18 mouse cellular contexts compared by ENCODE assay signal in the genomic region with DNA sequence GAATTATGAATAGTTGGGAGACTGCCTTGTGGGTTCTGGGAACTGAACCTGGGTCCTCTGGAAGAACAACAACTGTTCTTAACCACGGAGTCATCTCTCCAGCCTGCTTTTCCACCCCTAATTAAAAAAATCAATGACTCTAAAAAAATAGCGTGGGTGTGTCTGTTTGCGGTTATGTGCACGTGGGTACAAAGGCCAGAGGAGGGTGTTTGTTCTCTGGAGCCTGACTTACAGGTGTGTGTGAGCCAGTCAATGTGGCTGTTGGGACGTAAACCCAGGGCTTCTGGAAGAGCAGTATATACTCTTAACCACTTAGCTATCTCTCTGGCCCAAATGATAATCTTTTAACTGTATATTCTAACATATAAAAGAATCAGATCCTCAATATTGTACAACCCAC.
A peak's percentile ranks its signal among the peaks of the same experiment; 100 is the strongest.
DNase-seq lines count a peak whose midpoint lies in the region; ATAC-seq and TF ChIP-seq lines count a peak whose summit lies in the region.
"Had no signal": no experiment of that assay in that cellular context is flagged by ENCODE, and none has a peak within 500 bp of the region (broad histone marks: within the 10 kb centered on the region; RNA-seq: fewer than 3 reads in every experiment).

No protein-coding gene starts in this region.

- H3K9ac ChIP-seq in liver, adult 2 months (ENCODE audit: low read depth, low read length), result no peak overlapping the region
- no peak overlapping the region for H3K9ac ChIP-seq in liver, embryonic 12.5 days
- no peak overlapping the region for H3K9ac ChIP-seq in intestine, postnatal 0 days (ENCODE audit: low read depth, low read length)
- no peak overlapping the region for H3K9ac ChIP-seq in stomach, embryonic 16.5 days (ENCODE audit: low read length)
- no peak overlapping the region for H3K9ac ChIP-seq in forebrain, postnatal 0 days
- no peak overlapping the region for H3K9ac ChIP-seq in neural tube, embryonic 15.5 days (replicated peaks)
- H3K9ac ChIP-seq: embryonic facial prominence, embryonic 12.5 days; limb, embryonic 12.5 days; lung, embryonic 15.5 days had no signal

- no peak for TF ChIP-seq POLR2A in liver, adult 2 months (IDR thresholded peaks at IDR 0.05; ENCODE audit: extremely low read depth, insufficient read depth, low read length)
- TF ChIP-seq POLR2A in kidney, adult 2 months (IDR thresholded peaks at IDR 0.05; ENCODE audit: low read depth, low read length), result no peak

- peak; percentile 65 for DNase-seq in liver, adult 2 months (ENCODE audit: extremely low read depth, low read depth, low spot score)
- DNase-seq in T-cell, adult 2 months (ENCODE audit: low spot score), result peak; percentile 48
- DNase-seq in forebrain, postnatal 0 days, result no peak
- no peak for DNase-seq in kidney, adult 2 months
- DNase-seq: cerebellum, adult 9-10 months; gastrocnemius, postnatal 25 days had no signal

- H3K4me3 ChIP-seq in liver, adult 2 months (ENCODE audit: insufficient read depth, low read depth, low read length), result no peak overlapping the region
- no peak overlapping the region for H3K4me3 ChIP-seq in liver, embryonic 12.5 days
- H3K4me3 ChIP-seq in intestine, postnatal 0 days (ENCODE audit: low read depth, low read length), result no peak overlapping the region
- no peak overlapping the region for H3K4me3 ChIP-seq in stomach, embryonic 16.5 days (replicated peaks; ENCODE audit: low read length)
- H3K4me3 ChIP-seq in forebrain, postnatal 0 days (ENCODE audit: low read depth, low read length), result no peak overlapping the region
- H3K4me3 ChIP-seq in kidney, adult 2 months (ENCODE audit: insufficient read depth, low read depth, low read length), result no peak overlapping the region
- H3K4me3 ChIP-seq in neural tube, embryonic 15.5 days (replicated peaks), result no peak overlapping the region
- H3K4me3 ChIP-seq: embryonic facial prominence, embryonic 12.5 days; hindbrain, embryonic 10.5 days; limb, embryonic 12.5 days; lung, embryonic 15.5 days; midbrain, embryonic 10.5 days had no signal

- no peak overlapping the region for H3K4me2 ChIP-seq in liver, embryonic 12.5 days
- no peak overlapping the region for H3K4me2 ChIP-seq in intestine, postnatal 0 days (replicated peaks; ENCODE audit: low read depth)
- no peak overlapping the region for H3K4me2 ChIP-seq in stomach, embryonic 16.5 days (ENCODE audit: low read depth, low read length)
- no peak overlapping the region for H3K4me2 ChIP-seq in forebrain, postnatal 0 days (ENCODE audit: low read depth)
- H3K4me2 ChIP-seq in neural tube, embryonic 15.5 days, result no peak overlapping the region
- H3K4me2 ChIP-seq: embryonic facial prominence, embryonic 12.5 days; limb, embryonic 12.5 days; lung, embryonic 15.5 days had no signal

- H3K4me1 ChIP-seq in liver, adult 2 months (ENCODE audit: control insufficient read depth, insufficient read depth, low read length), result peaks cover 1% of the 10 kb centered on the region; the same call in 1 of the 2 replicates
- no peaks in the 10 kb centered on the region for H3K4me1 ChIP-seq in liver, embryonic 12.5 days
- no peaks in the 10 kb centered on the region for H3K4me1 ChIP-seq in intestine, postnatal 0 days (replicated peaks; ENCODE audit: control insufficient read depth, insufficient read depth, low read length)
- H3K4me1 ChIP-seq in stomach, embryonic 16.5 days (ENCODE audit: control insufficient read depth, insufficient read depth, low read length), result no peaks in the 10 kb centered on the region
- no peaks in the 10 kb centered on the region for H3K4me1 ChIP-seq in forebrain, postnatal 0 days (ENCODE audit: insufficient read depth)
- H3K4me1 ChIP-seq in kidney, adult 2 months (ENCODE audit: control insufficient read depth, insufficient read depth, low read length), result no peaks in the 10 kb centered on the region
- H3K4me1 ChIP-seq in neural tube, embryonic 15.5 days, result no peaks in the 10 kb centered on the region
- H3K4me1 ChIP-seq: embryonic facial prominence, embryonic 12.5 days; hindbrain, embryonic 10.5 days; limb, embryonic 12.5 days; lung, embryonic 15.5 days; midbrain, embryonic 10.5 days had no signal

- H3K36me3 ChIP-seq in liver, adult 2 months (ENCODE audit: control insufficient read depth, insufficient read depth, low read length), result peaks cover 26% of the 10 kb centered on the region
- H3K36me3 ChIP-seq in liver, embryonic 12.5 days, result no peaks in the 10 kb centered on the region
- peaks cover 18% of the 10 kb centered on the region for H3K36me3 ChIP-seq in intestine, postnatal 0 days (ENCODE audit: control insufficient read depth, insufficient read depth)
- no peaks in the 10 kb centered on the region for H3K36me3 ChIP-seq in stomach, embryonic 16.5 days (ENCODE audit: control insufficient read depth, insufficient read depth, low read length)
- no peaks in the 10 kb centered on the region for H3K36me3 ChIP-seq in forebrain, postnatal 0 days (ENCODE audit: insufficient read depth)
- peaks cover 10% of the 10 kb centered on the region for H3K36me3 ChIP-seq in kidney, adult 2 months (ENCODE audit: control insufficient read depth, insufficient read depth, low read length)
- no peaks in the 10 kb centered on the region for H3K36me3 ChIP-seq in neural tube, embryonic 15.5 days
- H3K36me3 ChIP-seq: embryonic facial prominence, embryonic 12.5 days; hindbrain, embryonic 10.5 days; limb, embryonic 12.5 days; lung, embryonic 15.5 days; midbrain, embryonic 10.5 days had no signal

- no peak for ATAC-seq in liver, embryonic 12.5 days
- ATAC-seq in intestine, postnatal 0 days, result peak; percentile 80
- ATAC-seq in stomach, embryonic 16.5 days (ENCODE audit: insufficient read depth, low FRiP score), result peak; percentile 76
- ATAC-seq in forebrain, postnatal 0 days, result no peak
- ATAC-seq in neural tube, embryonic 15.5 days (ENCODE audit: low FRiP score), result no peak
- ATAC-seq: forebrain, embryonic 14.5 days; hindbrain, postnatal 0 days had no signal

- H3K79me2 ChIP-seq in liver, adult 2 months (ENCODE audit: control insufficient read depth, insufficient read depth, low read length), result no peaks in the 10 kb centered on the region

- no peak overlapping the region for H3K27ac ChIP-seq in liver, adult 2 months (replicated peaks; ENCODE audit: insufficient read depth, low read depth, low read length)
- no peak overlapping the region for H3K27ac ChIP-seq in liver, embryonic 12.5 days
- H3K27ac ChIP-seq in intestine, postnatal 0 days (ENCODE audit: low read depth, low read length), result no peak overlapping the region
- no peak overlapping the region for H3K27ac ChIP-seq in stomach, embryonic 16.5 days (ENCODE audit: low read length)
- H3K27ac ChIP-seq in forebrain, postnatal 0 days (ENCODE audit: low read depth, low read length), result no peak overlapping the region
- H3K27ac ChIP-seq in kidney, adult 2 months (ENCODE audit: insufficient read depth, low read depth, low read length), result no peak overlapping the region
- no peak overlapping the region for H3K27ac ChIP-seq in neural tube, embryonic 15.5 days (replicated peaks)
- H3K27ac ChIP-seq: embryonic facial prominence, embryonic 12.5 days; hindbrain, embryonic 10.5 days; hindbrain, postnatal 0 days; limb, embryonic 12.5 days; lung, embryonic 15.5 days; macrophage; midbrain, embryonic 10.5 days had no signal

- 28% methylated on average over 5 of the region's 5 CpGs for WGBS in liver, adult 2 months
- WGBS in liver, embryonic 12.5 days (ENCODE audit: insufficient replicate concordance), result 65% methylated on average over 5 of the region's 5 CpGs
- 39% methylated on average over 5 of the region's 5 CpGs for WGBS in intestine, postnatal 0 days
- 56% methylated on average over 5 of the region's 5 CpGs for WGBS in stomach, embryonic 16.5 days
- 84% methylated on average over 5 of the region's 5 CpGs for WGBS in forebrain, postnatal 0 days
- 59% methylated on average over 5 of the region's 5 CpGs for WGBS in kidney, adult 2 months
- 85% methylated on average over 5 of the region's 5 CpGs for WGBS in neural tube, embryonic 15.5 days

- no peak for TF ChIP-seq CTCF in liver, adult 2 months (IDR thresholded peaks at IDR 0.05; ENCODE audit: low read depth, low read length)
- no peak for TF ChIP-seq CTCF in intestine, postnatal 0 days (IDR thresholded peaks at IDR 0.05; ENCODE audit: low read depth)
- TF ChIP-seq CTCF in forebrain, postnatal 0 days (IDR thresholded peaks at IDR 0.05; ENCODE audit: low read depth), result no peak
- TF ChIP-seq CTCF in kidney, adult 2 months (conservative IDR thresholded peaks at IDR 0.05; ENCODE audit: insufficient read depth, insufficient read length, low read depth, low read length), result no peak

- no peaks in the 10 kb centered on the region for H3K27me3 ChIP-seq in liver, adult 2 months (ENCODE audit: control insufficient read depth, insufficient read depth, low read length)
- no peaks in the 10 kb centered on the region for H3K27me3 ChIP-seq in liver, embryonic 12.5 days (replicated peaks)
- no peaks in the 10 kb centered on the region for H3K27me3 ChIP-seq in intestine, postnatal 0 days (replicated peaks; ENCODE audit: control insufficient read depth, insufficient read depth, low read length)
- no peaks in the 10 kb centered on the region for H3K27me3 ChIP-seq in stomach, embryonic 16.5 days (ENCODE audit: control insufficient read depth, insufficient read depth, low read length)
- H3K27me3 ChIP-seq in forebrain, postnatal 0 days (ENCODE audit: insufficient read depth, low read length), result no peaks in the 10 kb centered on the region
- H3K27me3 ChIP-seq in kidney, adult 2 months (replicated peaks; ENCODE audit: control insufficient read depth, insufficient read depth, low read length), result no peaks in the 10 kb centered on the region
- H3K27me3 ChIP-seq in neural tube, embryonic 15.5 days (replicated peaks), result no peaks in the 10 kb centered on the region
- H3K27me3 ChIP-seq: embryonic facial prominence, embryonic 12.5 days; limb, embryonic 12.5 days; lung, embryonic 15.5 days had no signal

- H3K9me3 ChIP-seq in liver, embryonic 12.5 days (replicated peaks), result no peaks in the 10 kb centered on the region
- H3K9me3 ChIP-seq in intestine, postnatal 0 days (ENCODE audit: control insufficient read depth), result no peaks in the 10 kb centered on the region
- H3K9me3 ChIP-seq in stomach, embryonic 16.5 days (replicated peaks; ENCODE audit: control insufficient read depth, low read length), result no peaks in the 10 kb centered on the region
- H3K9me3 ChIP-seq in forebrain, postnatal 0 days (ENCODE audit: low read length), result no peaks in the 10 kb centered on the region
- H3K9me3 ChIP-seq in neural tube, embryonic 15.5 days (replicated peaks), result no peaks in the 10 kb centered on the region
- H3K9me3 ChIP-seq: embryonic facial prominence, embryonic 12.5 days; hindbrain, embryonic 10.5 days; limb, embryonic 12.5 days; lung, embryonic 15.5 days; midbrain, embryonic 10.5 days had no signal

Comparison
In these comparisons a context has a peak if more than half of its experiments do, and no peak if none do; other contexts are left out.
1. DNase-seq: peak in liver, adult 2 months (single experiment) and T-cell, adult 2 months (single experiment); none in forebrain, postnatal 0 days (single experiment) and kidney, adult 2 months (single experiment).
2. ATAC-seq: peak in intestine, postnatal 0 days (single experiment) and stomach, embryonic 16.5 days (single experiment); none in liver, embryonic 12.5 days (single experiment), forebrain, postnatal 0 days (single experiment) and neural tube, embryonic 15.5 days (single experiment).